Mouse (Mus musculus) olfactory bulb, adult 2 months (tissue): ENCODE measurements around the gene Vangl1.

ENCODE experiments used
- CTCF ChIP-seq: fragments of 200-500 bp; IDR thresholded peaks from 2 replicates; pipeline ENCODE4 v1.5.1; 2012; ENCODE audit warnings: low read depth, mild to moderate bottlenecking, low read length, moderate library complexity; ENCODE audit not compliant: insufficient read depth
- POLR2A ChIP-seq: fragments of 200-500 bp; IDR thresholded peaks from 2 replicates; pipeline ENCODE4 v1.6.1; 2012; ENCODE audit warnings: mild to moderate bottlenecking, low read depth, low read length, moderate library complexity; ENCODE audit not compliant: insufficient read depth

DNA sequence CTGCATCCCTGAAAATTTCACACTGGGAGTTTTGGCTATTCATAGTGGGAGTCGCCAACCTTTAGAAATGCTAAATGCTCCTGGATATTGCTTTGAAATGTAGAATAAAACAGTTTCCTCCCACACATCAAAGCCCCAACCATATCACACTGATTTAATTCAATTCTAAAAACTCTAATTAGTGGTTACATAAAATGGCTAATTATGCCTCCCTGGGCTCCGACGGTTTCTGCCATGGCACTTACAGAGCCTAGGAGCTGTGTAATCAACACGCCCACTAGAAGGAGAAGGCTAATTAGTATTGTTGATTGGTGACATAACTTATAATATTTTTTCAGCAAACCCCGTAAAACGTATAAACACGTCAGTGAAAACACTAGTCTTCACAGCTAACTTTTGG is 1.4 kb downstream of the Vangl1 start:
- TF ChIP-seq CTCF (no peak), POLR2A (no peak)
